Comparison of ENCODE assay signal across 27 mouse cellular contexts in the genomic region with DNA sequence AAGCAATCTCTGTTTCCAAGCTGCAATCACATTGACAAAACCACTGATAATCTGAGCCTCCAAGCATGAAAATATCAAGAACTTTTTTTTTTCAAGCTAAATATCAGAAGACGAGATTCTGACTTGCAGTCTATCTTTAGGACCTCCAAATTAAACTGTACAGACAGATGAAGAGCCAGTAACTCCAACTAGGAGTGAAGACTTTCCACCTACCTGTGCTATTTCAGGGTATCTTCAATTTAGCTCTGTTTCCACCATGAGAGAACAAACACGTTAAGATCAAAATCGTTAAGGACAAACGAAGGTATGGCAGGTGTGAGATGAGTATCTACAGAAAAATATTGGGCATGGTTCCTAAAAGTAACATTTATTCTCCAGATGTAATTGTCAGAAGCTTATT.
DNase-seq lines count a peak whose midpoint lies in the region; ATAC-seq and TF ChIP-seq lines count a peak whose summit lies in the region.
"Had no signal": no experiment of that assay in that cellular context is flagged by ENCODE, and none has a peak within 500 bp of the region (broad histone marks: within the 10 kb centered on the region; RNA-seq: fewer than 3 reads in every experiment).

No protein-coding gene starts in this region.

- TF ChIP-seq CTCF in left cerebral cortex, adult 2 months (IDR thresholded peaks at IDR 0.05): no peak

- ATAC-seq in frontal cortex, adult (ENCODE audit: low TSS enrichment): peak; percentile 96
- ATAC-seq: activated CD4-positive, CD25-positive, alpha-beta regulatory T cell, adult 4 months; CD4-positive, CD25-positive, alpha-beta regulatory T cell, adult 4 months; forebrain, embryonic 14.5 days; Patski had no signal

- H3K27ac ChIP-seq in left cerebral cortex, adult 2 months: no peak overlapping the region
- H3K27ac ChIP-seq: embryonic facial prominence, embryonic 13.5 days; embryonic facial prominence, embryonic 15.5 days; forebrain, embryonic 10.5 days; forebrain, embryonic 12.5 days had no signal

- no peak for DNase-seq in frontal cortex, postnatal 14 days (ENCODE audit: low spot score in 2 of 2)
- DNase-seq in left cerebral cortex, adult 11 months (ENCODE audit: low spot score): peak; percentile 15
- no peak for DNase-seq in left cerebral cortex, adult 2 months (ENCODE audit: extremely low spot score in 1 of 2, low spot score in 2 of 2)
- peak; percentile 4 to 63 for DNase-seq in left cerebral cortex, postnatal 25 days (ENCODE audit: low spot score in 2 of 2)
- no peak for DNase-seq in left cerebral cortex, postnatal 10 days (ENCODE audit: extremely low spot score in 1 of 2, low spot score in 2 of 2)
- no peak for DNase-seq in testis, postnatal 10 days (ENCODE audit: low spot score)
- DNase-seq: adrenal gland, adult 8-10 months; adrenal gland, postnatal 14 days; adrenal gland, postnatal 36 days; B cell, adult 2 months; cerebellum, adult 11 months; cerebellum, adult 18-20 months; cerebellum, adult 8-10 months; cerebellum, adult 9-11 months; cerebellum, postnatal 14 days; cerebellum, postnatal 36 days; embryo, embryonic 11 days had no signal

- H3K4me3 ChIP-seq in left cerebral cortex, adult 2 months: no peak overlapping the region
- H3K4me3 ChIP-seq: embryonic facial prominence, embryonic 13.5 days; embryonic facial prominence, embryonic 15.5 days; erythroblast, embryonic 14.5 days; forebrain, embryonic 10.5 days; forebrain, embryonic 12.5 days had no signal

- intact Hi-C loops in left cerebral cortex, adult 2 months (cut with DNase I): no loop called here
- intact Hi-C loops in left cerebral cortex, postnatal 25 days (cut with DNase I): no loop called here
- intact Hi-C loops in left cerebral cortex, postnatal 10 days (cut with DNase I): no loop called here

Comparison
In these comparisons a context has a peak if more than half of its experiments do, and no peak if none do; other contexts are left out.
1. DNase-seq: peak in left cerebral cortex, adult 11 months (single experiment) and left cerebral cortex, postnatal 25 days (2 of 2); none in frontal cortex, postnatal 14 days (0 of 2), left cerebral cortex, adult 2 months (0 of 2), left cerebral cortex, postnatal 10 days (0 of 2) and testis, postnatal 10 days (single experiment).